Mouse (Mus musculus) cerebellum, postnatal 10 days (tissue): ENCODE data around the gene Ivns1abp.

Experiments
- DNase-seq, 2 experiments: peaks; one replicate each; pipeline ENCODE4 v3.0.0; 2021; ENCODE audit warnings: mixed read lengths in 2 of 2

Gene Ivns1abp

DNA sequence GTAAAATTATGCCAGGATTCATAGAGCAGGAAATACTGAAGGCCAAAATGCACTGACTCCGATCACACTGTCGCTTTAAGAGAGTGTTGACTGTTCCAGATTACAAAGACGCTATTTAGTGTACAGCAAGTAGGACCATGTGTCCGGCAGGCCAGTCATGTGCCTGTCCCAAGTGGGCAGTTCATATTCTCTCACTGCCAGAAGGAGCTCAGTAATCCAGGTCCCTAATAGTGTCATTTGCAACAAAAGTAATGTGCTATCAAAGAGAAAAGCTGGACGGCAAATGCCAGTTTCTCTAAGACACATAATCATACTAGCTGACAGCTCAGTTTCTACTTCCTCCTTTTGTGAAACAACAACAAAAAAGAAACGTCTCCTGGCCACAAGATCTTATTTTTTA is 1.3 kb upstream of the Ivns1abp start:
- DNase-seq, result no peak

DNA sequence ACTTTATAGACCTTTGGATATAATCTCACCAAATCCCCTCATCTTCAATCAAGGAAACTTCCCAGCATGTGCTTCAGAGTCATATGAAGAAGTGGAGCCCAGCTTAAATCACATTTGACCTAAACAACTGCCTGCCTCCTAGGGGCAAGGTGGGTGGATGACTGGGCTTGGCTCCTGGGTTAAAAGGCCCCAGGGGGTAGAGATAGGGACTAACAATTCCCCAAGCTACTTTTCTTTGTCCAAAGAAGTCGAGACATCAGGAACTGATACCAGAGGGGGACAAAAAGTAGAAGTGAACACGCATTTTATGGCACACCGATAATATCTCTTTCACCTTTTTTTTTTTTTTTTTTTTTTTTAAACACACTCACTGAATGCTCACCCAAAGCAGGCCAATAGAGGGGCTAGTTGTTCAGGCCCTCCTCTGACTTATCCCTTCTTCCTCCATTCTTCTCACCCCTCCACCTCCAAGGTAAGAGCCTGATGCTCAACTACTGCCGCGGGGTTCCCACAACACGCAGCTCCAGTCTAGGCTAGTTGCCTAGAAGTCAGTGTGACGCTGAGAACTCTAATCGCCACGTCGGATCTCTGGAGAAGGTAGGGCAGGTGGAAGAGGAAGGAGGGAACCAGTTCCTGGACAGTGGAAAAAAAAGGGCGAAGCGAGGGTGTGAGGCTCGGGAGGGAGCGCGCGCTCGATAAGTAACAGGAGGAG is 550 bp upstream of the Ivns1abp start:
- peak; percentile 43 to 49 for DNase-seq

DNA sequence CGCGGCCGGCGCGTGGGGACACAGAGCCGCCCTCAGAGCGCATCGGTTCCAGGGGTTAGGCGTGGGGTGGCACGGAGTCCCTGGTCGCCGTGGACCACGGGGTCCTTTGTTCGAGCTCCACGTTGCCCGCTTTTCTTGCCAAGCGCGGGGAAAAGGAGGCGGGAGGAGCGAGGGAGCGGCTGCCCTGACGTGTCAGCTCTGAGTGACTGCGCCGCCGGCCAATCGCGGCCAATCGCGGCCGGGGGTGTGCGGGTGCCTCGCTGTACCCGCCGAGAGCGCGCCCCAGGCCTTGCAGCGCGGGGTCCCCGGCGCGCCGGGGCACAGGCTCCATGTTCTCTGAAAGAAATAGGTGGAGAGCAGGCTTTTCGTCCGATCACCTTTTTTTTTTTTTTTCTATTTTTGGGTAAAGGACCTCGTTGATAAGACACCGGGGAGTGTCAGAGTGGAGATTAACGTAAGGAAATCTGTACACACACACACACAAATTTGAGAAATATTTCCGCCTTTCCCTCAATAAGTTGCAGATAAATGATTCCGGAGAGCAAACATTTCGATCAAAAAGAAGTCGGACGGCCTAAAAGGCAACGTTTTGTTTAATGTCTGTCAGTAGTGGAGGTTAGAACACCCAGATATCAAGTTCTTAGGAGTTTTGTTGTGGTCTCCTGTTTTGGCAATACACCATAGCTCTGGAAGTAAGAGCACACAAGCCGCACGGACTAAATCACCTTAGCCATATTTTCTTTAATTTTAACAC is 1.0 kb downstream of the Ivns1abp start:
- peak; percentile 99 for DNase-seq

DNA sequence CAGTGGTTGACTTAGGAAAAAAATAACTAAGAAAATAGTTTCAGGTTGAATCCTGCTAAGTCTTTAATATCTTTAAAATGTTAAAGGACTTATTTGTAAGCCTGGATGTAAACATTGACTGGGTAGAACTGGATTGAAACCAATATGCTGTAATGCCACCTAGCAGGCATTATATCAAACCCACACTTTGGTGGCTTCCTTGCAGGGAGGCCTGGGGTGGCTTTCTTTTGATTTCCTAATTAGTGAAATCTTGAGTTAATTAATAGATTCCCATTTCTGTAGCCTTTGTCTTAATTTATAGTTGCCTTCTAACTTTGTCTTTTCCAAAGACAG is 1.6 kb downstream of the Ivns1abp start:
- DNase-seq, result no peak

DNA sequence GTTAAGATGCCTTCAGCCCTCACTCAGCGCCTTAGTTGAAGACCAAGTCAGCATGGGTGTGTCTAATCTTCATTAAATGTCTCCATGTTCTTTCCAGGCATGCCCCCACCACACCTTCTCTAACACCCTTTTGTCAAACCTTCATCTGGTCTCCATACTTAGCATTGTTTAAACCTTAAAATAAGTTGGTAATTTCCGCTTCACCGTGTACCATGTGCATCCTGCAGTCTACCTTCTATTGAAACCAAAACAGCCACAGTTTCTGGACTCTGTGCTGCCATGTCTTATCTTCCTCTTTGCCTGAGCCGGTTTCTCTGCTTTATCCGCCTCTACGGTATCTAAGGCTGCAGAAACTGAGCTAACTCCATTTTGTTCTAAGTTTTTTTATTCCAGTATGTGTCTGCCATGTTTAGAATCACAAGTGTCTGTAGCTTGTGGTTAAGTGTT is 2.4 kb downstream of the Ivns1abp start:
- no peak for DNase-seq

DNA sequence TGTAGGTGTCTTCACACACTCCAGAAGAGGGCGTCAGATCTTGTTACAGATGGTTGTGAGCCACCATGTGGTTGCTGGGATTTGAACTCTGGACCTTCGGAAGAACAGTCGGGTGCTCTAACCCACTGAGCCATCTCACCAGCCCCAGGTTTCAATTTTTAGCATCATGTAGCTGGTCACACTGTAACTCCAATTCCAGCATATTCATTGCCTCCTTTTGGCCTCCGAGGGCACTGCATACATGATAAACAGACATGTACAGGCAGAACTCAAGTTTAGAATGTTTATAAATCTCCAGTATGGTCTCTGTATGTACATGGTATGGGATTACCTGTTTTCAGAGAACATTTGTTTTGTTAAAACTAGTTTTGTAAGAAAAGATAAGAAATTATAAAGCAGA is 4.0 kb downstream of the Ivns1abp start:
- peak; percentile 13 to 38 for DNase-seq

DNA sequence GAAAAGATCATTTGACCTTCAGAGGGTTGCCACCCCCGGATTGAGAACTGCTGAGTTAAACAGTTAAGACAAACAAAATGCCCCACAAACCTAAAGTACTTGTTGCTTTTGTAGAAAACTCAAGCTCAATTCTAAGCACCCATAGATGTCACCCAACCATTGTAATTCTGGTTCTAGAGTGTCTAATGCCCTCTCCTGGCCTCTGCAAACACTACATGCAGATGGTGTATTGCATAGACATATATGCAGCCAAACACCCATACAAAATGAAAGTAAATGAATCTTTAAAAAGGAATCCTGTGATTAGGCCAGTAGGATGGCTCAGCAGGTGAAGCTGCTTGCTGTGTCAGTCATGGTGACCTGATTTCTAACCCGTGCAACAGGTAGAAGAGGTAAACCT is 8.6 kb downstream of the Ivns1abp start:
- peak; percentile 31 to 46 for DNase-seq

DNA sequence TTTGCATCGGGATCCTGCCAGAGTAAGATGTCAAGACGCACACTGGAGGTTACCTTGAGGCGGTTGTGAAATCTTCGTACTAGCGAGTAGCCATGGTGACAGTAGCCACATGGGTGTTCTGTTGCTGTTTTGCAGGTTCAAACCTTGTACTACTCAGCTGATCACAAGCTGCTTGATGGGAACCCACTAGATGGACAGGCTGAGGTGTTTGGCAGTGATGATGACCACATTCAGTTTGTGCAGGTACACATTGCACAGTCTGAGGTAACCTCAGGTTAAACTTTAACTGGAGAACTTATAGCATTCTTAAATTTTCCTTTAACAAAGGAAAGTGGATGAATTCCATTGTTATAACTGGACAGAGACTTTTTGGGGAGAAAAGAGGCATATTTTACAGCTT is 11.7 kb downstream of the Ivns1abp start:
- no peak for DNase-seq

DNA sequence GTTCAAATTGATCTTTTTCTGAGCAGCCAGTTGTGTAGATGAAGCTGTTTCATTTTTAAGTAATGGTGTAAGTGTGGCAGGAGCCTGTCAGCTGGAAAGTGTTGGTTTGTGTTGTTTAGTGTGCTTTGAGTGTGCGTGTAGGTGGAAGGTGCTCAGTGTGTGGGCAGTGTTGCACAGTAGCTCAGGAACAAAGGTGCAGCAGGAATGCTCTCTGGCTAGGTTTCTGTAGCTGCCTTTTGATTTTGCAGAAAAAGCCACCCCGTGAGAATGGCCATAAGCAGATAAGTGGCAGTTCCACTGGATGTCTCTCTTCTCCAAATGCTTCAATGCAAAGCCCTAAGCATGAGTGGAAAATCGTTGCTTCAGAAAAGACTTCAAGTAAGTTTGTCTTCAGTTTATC is 15.1 kb downstream of the Ivns1abp start:
- no peak for DNase-seq

DNA sequence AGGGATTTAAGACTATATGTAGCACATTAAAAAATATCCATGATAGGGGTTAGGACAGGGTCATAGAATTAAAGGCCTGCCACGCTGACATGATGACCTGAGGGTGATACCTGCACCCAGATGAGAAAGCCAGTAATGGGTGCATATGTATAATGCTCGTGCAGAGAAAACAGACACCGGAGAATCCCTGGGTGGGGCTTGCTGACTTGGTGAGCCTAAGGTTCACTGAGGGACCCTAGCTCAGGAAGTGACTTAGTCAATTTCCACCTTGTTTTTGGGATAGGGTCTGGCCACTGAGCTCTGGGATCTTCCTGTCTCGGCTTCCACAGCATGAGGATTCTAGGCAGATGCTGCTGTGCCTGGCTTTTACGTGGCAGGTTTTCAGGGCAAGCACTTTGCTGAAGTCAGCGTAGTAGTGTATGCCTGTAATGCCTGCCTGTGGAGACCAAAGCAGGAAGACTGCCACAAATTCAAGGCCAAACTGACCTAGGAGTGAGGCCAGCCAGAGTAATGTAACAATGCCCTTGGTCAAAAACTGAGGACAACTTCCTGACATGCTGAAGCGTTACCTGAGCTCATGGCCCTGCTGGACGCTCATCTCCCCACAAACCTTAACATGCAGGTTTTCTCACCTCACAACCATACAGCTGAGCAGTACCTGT is 22.8 kb downstream of the Ivns1abp start:
- no peak for DNase-seq

DNA sequence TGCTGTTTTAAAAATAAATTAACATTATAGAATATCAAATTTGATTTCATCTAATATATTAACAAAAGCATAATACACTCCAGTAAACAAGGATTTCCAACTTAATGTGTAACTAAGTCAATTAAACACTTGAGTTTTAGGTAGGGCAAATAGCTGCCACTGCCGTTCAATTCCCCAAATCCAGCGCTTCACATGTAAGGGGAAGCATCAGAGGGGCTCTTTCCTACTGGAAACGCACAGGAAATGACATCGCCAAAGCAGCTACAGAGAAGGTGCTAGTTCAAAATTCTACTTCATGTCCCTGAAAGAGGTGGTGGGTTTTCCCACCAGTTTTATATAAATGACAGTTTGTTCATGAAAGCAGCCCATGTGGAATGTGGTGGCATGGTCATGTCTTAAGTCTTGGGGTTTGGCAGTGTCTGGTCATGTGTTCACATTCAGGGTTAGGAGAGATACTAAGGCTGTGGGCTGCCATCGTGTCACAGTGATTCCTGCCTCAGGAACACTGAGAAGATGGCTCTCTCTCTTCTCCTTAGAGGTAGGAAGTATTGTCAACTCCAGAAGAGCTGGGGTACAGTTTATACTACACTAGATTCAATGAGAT is 23.5 kb downstream of the Ivns1abp start:
- no peak for DNase-seq

DNA sequence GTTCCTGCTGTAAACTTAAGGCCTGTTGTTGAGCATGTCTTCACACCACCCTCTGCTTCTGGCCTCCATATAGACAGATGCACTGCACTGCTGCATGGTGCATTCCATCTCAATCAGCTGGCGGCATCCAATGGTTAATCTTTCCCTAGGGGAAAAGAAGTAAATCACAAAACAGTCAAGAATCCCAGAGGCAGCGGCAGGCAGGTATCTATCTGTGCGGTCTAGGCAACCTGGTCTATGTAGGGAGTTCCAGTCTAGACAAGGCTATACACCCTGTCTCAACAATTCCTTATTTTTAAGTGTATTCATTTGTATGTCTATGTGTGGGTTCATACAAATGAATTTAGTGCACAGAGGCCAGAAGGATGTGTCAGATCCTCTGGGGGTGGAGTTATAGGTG is 24.2 kb downstream of the Ivns1abp start:
- DNase-seq, result no peak

DNA sequence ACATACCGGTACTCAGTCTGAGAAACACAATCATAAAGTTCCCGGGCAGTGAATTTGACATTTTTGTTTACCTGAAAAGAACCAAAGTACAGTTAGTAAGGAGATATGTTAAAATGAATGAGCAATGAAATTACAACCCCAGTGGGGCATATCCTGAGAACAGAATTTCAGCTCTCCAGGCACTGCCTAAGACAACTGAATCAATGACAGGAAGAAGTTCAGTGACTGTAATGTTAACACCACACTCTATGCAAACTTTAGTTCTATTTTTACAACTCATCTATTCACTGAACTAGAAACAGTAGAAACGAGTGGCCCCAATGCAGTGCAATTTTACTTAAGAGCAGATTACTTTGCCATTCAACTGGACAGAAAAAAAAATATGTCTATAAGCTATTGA is 26.3 kb downstream of the Ivns1abp start:
- DNase-seq, result no peak

DNA sequence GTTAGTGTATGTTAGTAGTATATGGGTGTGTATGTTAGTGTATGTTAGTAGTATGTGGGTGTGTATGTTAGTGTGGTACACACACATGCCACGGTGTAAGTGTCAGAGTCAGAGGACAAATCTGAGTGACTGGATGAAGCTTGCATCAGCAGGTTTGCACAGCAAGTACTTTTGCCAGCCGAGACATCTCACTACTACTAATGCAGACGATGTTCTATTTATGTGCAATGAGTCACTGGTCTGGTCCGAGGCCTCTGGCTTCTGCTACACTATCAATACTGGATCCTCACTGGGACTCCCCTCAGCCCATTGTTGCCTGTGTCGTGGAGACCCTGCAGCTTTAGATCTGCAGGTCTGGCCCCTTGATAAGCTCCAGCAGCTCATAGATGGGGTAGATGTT is 27.3 kb downstream of the Ivns1abp start:
- no peak for DNase-seq

DNA sequence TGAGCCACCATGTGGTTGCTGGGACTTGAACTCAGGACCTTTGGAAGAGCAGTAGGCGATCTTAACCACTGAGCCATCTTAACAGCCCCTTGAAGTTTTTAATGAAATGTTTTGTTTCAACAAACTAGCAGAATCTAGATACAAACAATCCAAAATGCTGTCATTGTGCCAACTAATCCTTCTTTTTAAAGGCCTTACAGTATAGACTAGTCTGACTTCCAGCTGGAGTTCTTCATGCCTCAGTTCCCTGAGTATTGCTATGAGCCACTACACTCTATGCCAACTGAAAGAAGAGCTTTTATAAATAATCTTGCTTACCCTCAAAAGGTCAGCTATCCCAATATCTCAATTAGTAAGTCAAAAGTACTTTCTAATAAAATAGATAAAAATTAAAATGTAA is 28.5 kb downstream of the Ivns1abp start:
- DNase-seq, result no peak

DNA sequence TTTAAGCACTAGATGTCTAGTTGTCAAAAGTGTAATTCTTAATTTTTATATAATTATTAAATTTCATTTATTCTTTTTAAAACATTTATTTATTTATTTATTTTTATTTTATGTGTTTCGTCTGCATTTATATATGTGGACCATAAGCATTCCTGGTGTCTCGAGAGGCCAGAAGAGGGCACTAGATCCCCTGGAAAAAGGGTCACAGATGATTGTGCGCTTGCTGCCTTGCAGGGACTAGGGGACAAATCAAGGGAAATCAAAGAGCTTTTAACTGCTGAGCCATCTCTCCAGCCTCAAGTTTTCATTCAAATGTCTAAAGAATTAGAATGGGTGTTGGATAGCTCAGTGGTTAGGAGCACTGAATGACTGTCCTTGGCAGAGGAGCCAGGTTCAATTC is 33.1 kb downstream of the Ivns1abp start:
- peak in 1 of 2 experiments; percentile 19 for DNase-seq

DNA sequence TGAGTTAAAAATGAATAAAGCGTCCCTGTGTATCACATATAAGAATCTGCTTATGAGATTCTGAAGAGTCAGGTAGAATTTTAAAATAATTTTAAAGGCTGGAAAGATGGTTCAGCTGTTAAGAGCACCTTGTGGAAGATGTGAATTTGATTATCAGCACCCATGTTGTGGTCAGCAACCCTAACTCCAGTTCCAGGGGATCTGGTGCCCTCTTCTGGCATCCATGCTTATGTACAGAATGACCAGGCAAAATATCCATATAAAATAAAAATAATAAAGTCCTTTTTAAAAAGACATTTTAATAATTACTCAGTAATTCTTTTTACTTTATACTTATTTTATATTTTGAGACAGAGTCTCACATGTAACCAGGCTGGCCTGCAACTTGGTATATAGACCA is 45.8 kb downstream of the Ivns1abp start:
- DNase-seq, result peak; percentile 20 to 24

DNA sequence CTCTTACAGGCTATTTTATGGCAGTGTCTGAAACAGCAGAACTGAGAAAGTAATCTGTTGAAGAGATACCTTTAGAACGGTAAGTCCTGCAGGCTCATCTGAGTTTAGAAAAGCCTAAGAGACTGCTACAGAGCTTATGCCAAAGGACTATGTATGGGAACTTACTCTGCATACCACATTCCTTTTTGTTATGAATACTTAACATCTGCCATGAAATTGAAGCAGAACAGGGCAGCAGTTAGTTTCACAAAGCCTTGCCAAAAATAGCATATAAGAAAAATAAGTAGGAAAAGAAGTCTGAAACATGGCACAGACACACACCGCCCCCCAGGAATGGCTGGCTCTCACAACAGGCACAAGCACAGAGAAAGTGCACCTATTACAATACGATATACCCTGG is 65.5 kb downstream of the Ivns1abp start:
- DNase-seq, result no peak
